Comparison of ENCODE assay signal across 22 mouse cellular contexts in genomic region chr2:50163608-50164007, GRCm38 (mm10).
DNase-seq lines count a peak whose midpoint lies in the region; ATAC-seq and TF ChIP-seq lines count a peak whose summit lies in the region.
"Had no signal": no experiment of that assay in that cellular context is flagged by ENCODE, and none has a peak within 500 bp of the region (broad histone marks: within the 10 kb centered on the region; RNA-seq: fewer than 3 reads in every experiment).

No protein-coding gene starts in this region.

- WGBS in stomach, embryonic 14.5 days: 59% methylated on average over 8 of the region's 8 CpGs
- 68% methylated on average over 8 of the region's 8 CpGs for WGBS in stomach, embryonic 15.5 days
- WGBS in stomach, embryonic 16.5 days: 57% methylated on average over 8 of the region's 8 CpGs
- WGBS in stomach, postnatal 0 days: 56% methylated on average over 8 of the region's 8 CpGs
- WGBS in hindbrain, embryonic 12.5 days: 87% methylated on average over 8 of the region's 8 CpGs
- WGBS in midbrain, embryonic 16.5 days: 83% methylated on average over 8 of the region's 8 CpGs

- H3K9ac ChIP-seq in stomach, embryonic 14.5 days (replicated peaks; ENCODE audit: low read depth, low read length): no peak overlapping the region
- no peak overlapping the region for H3K9ac ChIP-seq in stomach, embryonic 15.5 days
- no peak overlapping the region for H3K9ac ChIP-seq in stomach, embryonic 16.5 days (ENCODE audit: low read length)
- no peak overlapping the region for H3K9ac ChIP-seq in stomach, postnatal 0 days (ENCODE audit: low read length)
- H3K9ac ChIP-seq in hindbrain, embryonic 12.5 days: no peak overlapping the region
- no peak overlapping the region for H3K9ac ChIP-seq in midbrain, embryonic 16.5 days (ENCODE audit: low read depth, low read length)

- no peak for TF ChIP-seq CTCF in stomach, postnatal 0 days (IDR thresholded peaks at IDR 0.05; ENCODE audit: low read depth)

- no peak overlapping the region for H3K27ac ChIP-seq in stomach, embryonic 14.5 days (ENCODE audit: low read length)
- no peak overlapping the region for H3K27ac ChIP-seq in stomach, embryonic 15.5 days
- no peak overlapping the region for H3K27ac ChIP-seq in stomach, embryonic 16.5 days (ENCODE audit: low read length)
- H3K27ac ChIP-seq in stomach, postnatal 0 days (replicated peaks): no peak overlapping the region
- H3K27ac ChIP-seq in hindbrain, embryonic 12.5 days: no peak overlapping the region
- no peak overlapping the region for H3K27ac ChIP-seq in midbrain, embryonic 16.5 days (ENCODE audit: low read length)

- peak; percentile 63; the same call in 1 of the 2 replicates for ATAC-seq in stomach, embryonic 14.5 days (ENCODE audit: insufficient number of reproducible peaks, insufficient read depth, low FRiP score, low read depth)
- ATAC-seq in stomach, embryonic 15.5 days (ENCODE audit: insufficient read depth, low FRiP score, low read depth): peak; percentile 73
- ATAC-seq in stomach, embryonic 16.5 days (ENCODE audit: insufficient read depth, low FRiP score): peak; percentile 72; the same call in 1 of the 2 replicates
- ATAC-seq in stomach, postnatal 0 days (ENCODE audit: low FRiP score, low TSS enrichment): peak; percentile 86; the same call in 1 of the 2 replicates
- ATAC-seq in hindbrain, embryonic 12.5 days (ENCODE audit: low FRiP score): no peak
- ATAC-seq in midbrain, embryonic 16.5 days: no peak
- ATAC-seq: activated CD4-positive, CD25-positive, alpha-beta regulatory T cell, adult 4 months; CD4-positive, CD25-positive, alpha-beta regulatory T cell, adult 4 months; Patski had no signal

- no peaks in the 10 kb centered on the region for H3K27me3 ChIP-seq in stomach, embryonic 14.5 days (ENCODE audit: control insufficient read depth, insufficient read depth, low read length)
- no peaks in the 10 kb centered on the region for H3K27me3 ChIP-seq in stomach, embryonic 15.5 days (replicated peaks)
- H3K27me3 ChIP-seq in stomach, embryonic 16.5 days (ENCODE audit: control insufficient read depth, insufficient read depth, low read length): no peaks in the 10 kb centered on the region
- no peaks in the 10 kb centered on the region for H3K27me3 ChIP-seq in stomach, postnatal 0 days (ENCODE audit: control insufficient read depth, insufficient read depth, low read length)
- H3K27me3 ChIP-seq in hindbrain, embryonic 12.5 days: no peaks in the 10 kb centered on the region
- H3K27me3 ChIP-seq in midbrain, embryonic 16.5 days (ENCODE audit: control insufficient read depth, insufficient read depth, low read depth, low read length): no peaks in the 10 kb centered on the region
- H3K27me3 ChIP-seq: CH12.LX, Patski had no signal

- TF ChIP-seq EP300 in stomach, postnatal 0 days (optimal IDR thresholded peaks at IDR 0.05): no peak

- H3K4me3 ChIP-seq in stomach, embryonic 14.5 days (ENCODE audit: low read depth, low read length): no peak overlapping the region
- no peak overlapping the region for H3K4me3 ChIP-seq in stomach, embryonic 15.5 days (replicated peaks)
- H3K4me3 ChIP-seq in stomach, embryonic 16.5 days (replicated peaks; ENCODE audit: low read length): no peak overlapping the region
- no peak overlapping the region for H3K4me3 ChIP-seq in stomach, postnatal 0 days (ENCODE audit: low read depth, low read length)
- H3K4me3 ChIP-seq in hindbrain, embryonic 12.5 days: no peak overlapping the region
- no peak overlapping the region for H3K4me3 ChIP-seq in midbrain, embryonic 16.5 days (ENCODE audit: low read depth, low read length)

- H3K36me3 ChIP-seq in stomach, embryonic 14.5 days (ENCODE audit: control insufficient read depth, insufficient read depth, low read length): no peaks in the 10 kb centered on the region
- no peaks in the 10 kb centered on the region for H3K36me3 ChIP-seq in stomach, embryonic 15.5 days
- H3K36me3 ChIP-seq in stomach, embryonic 16.5 days (ENCODE audit: control insufficient read depth, insufficient read depth, low read length): no peaks in the 10 kb centered on the region
- H3K36me3 ChIP-seq in stomach, postnatal 0 days (ENCODE audit: control insufficient read depth, insufficient read depth, low read length): no peaks in the 10 kb centered on the region
- H3K36me3 ChIP-seq in hindbrain, embryonic 12.5 days: no peaks in the 10 kb centered on the region
- no peaks in the 10 kb centered on the region for H3K36me3 ChIP-seq in midbrain, embryonic 16.5 days (ENCODE audit: control insufficient read depth, insufficient read depth, low read length)
- H3K36me3 ChIP-seq: G1E had no signal

- no peaks in the 10 kb centered on the region for H3K9me3 ChIP-seq in stomach, embryonic 14.5 days (ENCODE audit: control insufficient read depth, low read depth, low read length)
- H3K9me3 ChIP-seq in stomach, embryonic 15.5 days: no peaks in the 10 kb centered on the region
- no peaks in the 10 kb centered on the region for H3K9me3 ChIP-seq in stomach, embryonic 16.5 days (replicated peaks; ENCODE audit: control insufficient read depth, low read length)
- no peaks in the 10 kb centered on the region for H3K9me3 ChIP-seq in stomach, postnatal 0 days (ENCODE audit: control insufficient read depth, low read length)
- H3K9me3 ChIP-seq in hindbrain, embryonic 12.5 days (replicated peaks): no peaks in the 10 kb centered on the region
- H3K9me3 ChIP-seq in midbrain, embryonic 16.5 days (replicated peaks; ENCODE audit: control insufficient read depth, low read length, poor library complexity, severe bottlenecking): no peaks in the 10 kb centered on the region

- no peaks in the 10 kb centered on the region for H3K4me1 ChIP-seq in stomach, embryonic 14.5 days (ENCODE audit: control insufficient read depth, insufficient read depth, low read length)
- no peaks in the 10 kb centered on the region for H3K4me1 ChIP-seq in stomach, embryonic 15.5 days
- H3K4me1 ChIP-seq in stomach, embryonic 16.5 days (ENCODE audit: control insufficient read depth, insufficient read depth, low read length): no peaks in the 10 kb centered on the region; the same call in 1 of the 2 replicates
- H3K4me1 ChIP-seq in stomach, postnatal 0 days (replicated peaks; ENCODE audit: control insufficient read depth, insufficient read depth): no peaks in the 10 kb centered on the region
- H3K4me1 ChIP-seq in hindbrain, embryonic 12.5 days: peaks cover 8% of the 10 kb centered on the region; the same call in 1 of the 2 replicates
- peaks cover 8% of the 10 kb centered on the region; the same call in 1 of the 2 replicates for H3K4me1 ChIP-seq in midbrain, embryonic 16.5 days (ENCODE audit: control insufficient read depth, insufficient read depth, low read length)

- no peak overlapping the region for H3K4me2 ChIP-seq in stomach, embryonic 14.5 days (replicated peaks; ENCODE audit: low read depth, low read length)
- no peak overlapping the region for H3K4me2 ChIP-seq in stomach, embryonic 15.5 days
- H3K4me2 ChIP-seq in stomach, embryonic 16.5 days (ENCODE audit: low read depth, low read length): no peak overlapping the region
- no peak overlapping the region for H3K4me2 ChIP-seq in stomach, postnatal 0 days (replicated peaks; ENCODE audit: low read depth)
- no peak overlapping the region for H3K4me2 ChIP-seq in hindbrain, embryonic 12.5 days (replicated peaks)
- no peak overlapping the region for H3K4me2 ChIP-seq in midbrain, embryonic 16.5 days (ENCODE audit: low read length)

- DNase-seq in stomach, postnatal 0 days (ENCODE audit: low spot score): peak; percentile 38
- DNase-seq in neural tube, embryonic 10.5 days (ENCODE audit: extremely low spot score, low spot score): no peak
- DNase-seq in embryo, embryonic 10.5 days (ENCODE audit: low spot score): no peak
- DNase-seq: adrenal gland, adult 2 months; adrenal gland, adult 8-10 months; adrenal gland, postnatal 10 days; adrenal gland, postnatal 14 days; adrenal gland, postnatal 25 days; adrenal gland, postnatal 36 days; B cell, adult 2 months; cerebellum, adult 11 months; cerebellum, adult 11-12 months had no signal

Comparison
In these comparisons a context has a peak if more than half of its experiments do, and no peak if none do; other contexts are left out.
1. ATAC-seq: peak in stomach, embryonic 14.5 days (single experiment), stomach, embryonic 15.5 days (single experiment), stomach, embryonic 16.5 days (single experiment) and stomach, postnatal 0 days (single experiment); none in hindbrain, embryonic 12.5 days (single experiment) and midbrain, embryonic 16.5 days (single experiment).